Mouse (Mus musculus) central nervous system, embryonic 18 days (tissue): Measurements from ENCODE around the gene Rtel1. TPM values are rescaled to one million over a fixed set of nuclear protein-coding genes. Genes with fewer than 3 reads are reported as not detected.

Source experiments
- polyA plus RNA-seq: library from polyadenylated mRNA; depleted of rRNA; stranded (reverse); fragments of >200 nt; gene quantifications from 2 replicates; pipeline ENCODE4 v1.2.3, GENCODE M21; 2012; rRNA removed

The Rtel1 gene
- polyA plus RNA-seq, result 99.7 and 111 TPM in 2 replicates

GRCm38 (mm10) chr2:181319248-181320102 lies at the start of gene Rtel1:
Rtel1 (plus strand) TSS chr2:181319739.

GRCm38 (mm10) chr2:181287958-181288350 lies 31.6 kb upstream of the Rtel1 start, which contains the start of gene Gmeb2:
Gmeb2 (minus strand) TSS chr2:181288035.

GRCm38 (mm10) chr2:181314080-181314810 lies 5.3 kb upstream of the Rtel1 start, which contains the start of gene Stmn3:
Stmn3 (minus strand) TSS chr2:181314500.

GRCm38 (mm10) chr2:181364860-181365596 lies 45.5 kb downstream of the Rtel1 start, which contains the start of the genes Zgpat and Arfrp1:
Zgpat (plus strand) TSS chr2:181364928.
Arfrp1 (minus strand) TSS chr2:181365404.

GRCm38 (mm10) chr2:181379778-181380177 lies 60.2 kb downstream of the Rtel1 start, which contains the start of gene Lime1:
Lime1 (plus strand) TSS chr2:181380078.

Other genes starting within 250 kb of the Rtel1 start
- gene Kcnq2, start 184.4 kb upstream of the Rtel1 start, polyA plus RNA-seq, result 78.7 and 87.8 TPM in 2 replicates
- gene Eef1a2, start 162.7 kb upstream of the Rtel1 start, polyA plus RNA-seq, result 199 and 216 TPM in 2 replicates
- 225 and 239 TPM in 2 replicates for gene Ppdpf, start 132.5 kb upstream of the Rtel1 start, polyA plus RNA-seq
- gene Ptk6, start 117.0 kb upstream of the Rtel1 start, polyA plus RNA-seq, result 0.05 and 0.08 TPM in 2 replicates
- 0.16 TPM in 2 replicates for gene Srms, start 106.6 kb upstream of the Rtel1 start, polyA plus RNA-seq
- 0.19 and 0.35 TPM in 2 replicates for gene Fndc11, start 99.7 kb upstream of the Rtel1 start, polyA plus RNA-seq
- gene Helz2, start 77.7 kb upstream of the Rtel1 start, polyA plus RNA-seq, result 2.1 and 2.2 TPM in 2 replicates
- gene Gmeb2, start 31.7 kb upstream of the Rtel1 start, polyA plus RNA-seq, result 27.2 and 29.7 TPM in 2 replicates
- gene Stmn3, start 5.2 kb upstream of the Rtel1 start, polyA plus RNA-seq, result 1,007 and 1,209 TPM in 2 replicates
- 130 and 133 TPM in 2 replicates for gene Zgpat, start 45.2 kb downstream of the Rtel1 start, polyA plus RNA-seq
- 104 and 107 TPM in 2 replicates for gene Arfrp1, start 45.7 kb downstream of the Rtel1 start, polyA plus RNA-seq
- gene Lime1, start 60.3 kb downstream of the Rtel1 start, polyA plus RNA-seq, result 115 and 119 TPM in 2 replicates
- gene Zbtb46, start 139.7 kb downstream of the Rtel1 start, polyA plus RNA-seq, result 10.0 and 11.4 TPM in 2 replicates
- not detected in 2 replicates for gene Abhd16b, start 173.5 kb downstream of the Rtel1 start, polyA plus RNA-seq
- gene Tpd52l2, start 177.4 kb downstream of the Rtel1 start, polyA plus RNA-seq, result 108 and 119 TPM in 2 replicates
- 183 and 196 TPM in 2 replicates for gene Dnajc5, start 200.7 kb downstream of the Rtel1 start, polyA plus RNA-seq